Mouse (Mus musculus) kidney, postnatal 10 days (tissue): ENCODE results near the gene Impdh1.
"Not testable (repeated sequence)": the region's sequence is repeated elsewhere in the genome, so short reads cannot be mapped to it uniquely, and the experiment has no call there.

Source experiments
- DNase-seq: peaks from one replicate; pipeline ENCODE4 v3.0.0; 2021; ENCODE audit warnings: mixed read lengths

Gene Impdh1

GRCm38 (mm10) chr6:29178888-29179658, 37.1 kb downstream of the Impdh1 start, which contains the start of gene Prrt4:
Gene Prrt4 (minus strand): TSS chr6:29179584.
- peak; percentile 76 for DNase-seq

- no peak for DNase-seq
These were observed 38.0 kb downstream of the Impdh1 start for GRCm38 (mm10) chr6:29177901-29178879.

- DNase-seq = no peak
These were observed 41.1 kb downstream of the Impdh1 start for GRCm38 (mm10) chr6:29175113-29175512.

GRCm38 (mm10) chr6:29174368-29174767, 41.8 kb downstream of the Impdh1 start:
- DNase-seq = no peak

- DNase-seq = peak; percentile 88
These were observed 45.2 kb downstream of the Impdh1 start for GRCm38 (mm10) chr6:29170952-29171388.

- peak; percentile 31 for DNase-seq
These were observed 45.9 kb downstream of the Impdh1 start for GRCm38 (mm10) chr6:29170063-29170921.

- no peak for DNase-seq
These were observed 46.5 kb downstream of the Impdh1 start for GRCm38 (mm10) chr6:29169675-29170062.

- DNase-seq = no peak
These were observed 47.3 kb downstream of the Impdh1 start for GRCm38 (mm10) chr6:29168871-29169270.

GRCm38 (mm10) chr6:29166196-29166595, 50.0 kb downstream of the Impdh1 start:
- DNase-seq = peak; percentile 58

GRCm38 (mm10) chr6:29164314-29165244, 51.6 kb downstream of the Impdh1 start, which contains the start of gene Rbm28:
Gene Rbm28 (minus strand): TSS chr6:29165006.
- DNase-seq = peak; percentile 91

GRCm38 (mm10) chr6:29161291-29161690, 54.9 kb downstream of the Impdh1 start:
- not testable (repeated sequence) for DNase-seq

- DNase-seq = no peak
These were observed 55.4 kb downstream of the Impdh1 start for GRCm38 (mm10) chr6:29160786-29161185.

- no peak for DNase-seq
These were observed 59.8 kb downstream of the Impdh1 start for GRCm38 (mm10) chr6:29156326-29156725.
